Mouse (Mus musculus): ENCODE data around the gene Ube2e2. TPM values are rescaled to one million over a fixed set of nuclear protein-coding genes. Genes with fewer than 3 reads are reported as not detected.
A peak's percentile ranks its signal among the peaks of the same experiment; 100 is the strongest.
"Not testable (repeated sequence)": the region's sequence is repeated elsewhere in the genome, so short reads cannot be mapped to it uniquely, and the experiment has no call there.

Ube2e2 gene
- polyA plus RNA-seq, 1 experiment from 2014 or later: 53.1 TPM

GRCm38 (mm10) chr14:18715529-18715928, 178.5 kb downstream of the Ube2e2 start:
- H3K27me3 ChIP-seq (ENCODE audit: control insufficient read depth, insufficient read depth, low read length): no peaks in the 10 kb centered on the region
- ATAC-seq (ENCODE audit: low FRiP score, low TSS enrichment): no peak
- H3K36me3 ChIP-seq (ENCODE audit: control insufficient read depth, insufficient read depth, low read length): no peaks in the 10 kb centered on the region
- no peaks in the 10 kb centered on the region for H3K4me1 ChIP-seq (ENCODE audit: control insufficient read depth, insufficient read depth, low read length)
- H3K9ac ChIP-seq (ENCODE audit: low read depth, low read length): no peak overlapping the region
- H3K9me3 ChIP-seq (ENCODE audit: control insufficient read depth, low read length): peaks cover 5% of the 10 kb centered on the region; the same call in 1 of the 2 replicates
- H3K4me3 ChIP-seq (ENCODE audit: low read length): no peak overlapping the region
- no peak overlapping the region for H3K27ac ChIP-seq (ENCODE audit: low read depth, low read length)
- 83% methylated on average over 1 of the region's 1 CpGs for WGBS
- no peak overlapping the region for H3K4me2 ChIP-seq (replicated peaks; ENCODE audit: low read depth, low read length)

- H3K27ac ChIP-seq (ENCODE audit: low read depth, low read length): no peak overlapping the region
- H3K9me3 ChIP-seq (ENCODE audit: control insufficient read depth, low read length): no peaks in the 10 kb centered on the region
- H3K36me3 ChIP-seq (ENCODE audit: control insufficient read depth, insufficient read depth, low read length): no peaks in the 10 kb centered on the region
- H3K9ac ChIP-seq (ENCODE audit: low read depth, low read length): no peak overlapping the region
- no peak overlapping the region for H3K4me3 ChIP-seq (ENCODE audit: low read length)
- ATAC-seq (ENCODE audit: low FRiP score, low TSS enrichment): no peak
- no peaks in the 10 kb centered on the region for H3K27me3 ChIP-seq (ENCODE audit: control insufficient read depth, insufficient read depth, low read length)
- no peaks in the 10 kb centered on the region for H3K4me1 ChIP-seq (ENCODE audit: control insufficient read depth, insufficient read depth, low read length)
- WGBS: 85% methylated on average over 4 of the region's 4 CpGs
- no peak overlapping the region for H3K4me2 ChIP-seq (replicated peaks; ENCODE audit: low read depth, low read length)
Measured at GRCm38 (mm10) chr14:18697662-18698225, 196.3 kb downstream of the Ube2e2 start.

GRCm38 (mm10) chr14:18696418-18696817, 197.6 kb downstream of the Ube2e2 start:
- ATAC-seq (ENCODE audit: low FRiP score, low TSS enrichment); H3K9ac ChIP-seq (ENCODE audit: low read depth, low read length); H3K9me3 ChIP-seq (ENCODE audit: control insufficient read depth, low read length); H3K4me1 ChIP-seq (ENCODE audit: control insufficient read depth, insufficient read depth, low read length); H3K4me2 ChIP-seq (replicated peaks; ENCODE audit: low read depth, low read length); H3K36me3 ChIP-seq (ENCODE audit: control insufficient read depth, insufficient read depth, low read length); H3K27me3 ChIP-seq (ENCODE audit: control insufficient read depth, insufficient read depth, low read length); H3K27ac ChIP-seq (ENCODE audit: low read depth, low read length); H3K4me3 ChIP-seq (ENCODE audit: low read length): not testable (repeated sequence)

GRCm38 (mm10) chr14:18678121-18678836, 215.8 kb downstream of the Ube2e2 start:
- WGBS: 62% methylated on average over 3 of the region's 3 CpGs
- no peak overlapping the region for H3K27ac ChIP-seq (ENCODE audit: low read depth, low read length)
- H3K4me1 ChIP-seq (ENCODE audit: control insufficient read depth, insufficient read depth, low read length): no peaks in the 10 kb centered on the region
- H3K27me3 ChIP-seq (ENCODE audit: control insufficient read depth, insufficient read depth, low read length): no peaks in the 10 kb centered on the region
- ATAC-seq (ENCODE audit: low FRiP score, low TSS enrichment): no peak
- H3K4me3 ChIP-seq (ENCODE audit: low read length): no peak overlapping the region
- H3K36me3 ChIP-seq (ENCODE audit: control insufficient read depth, insufficient read depth, low read length): no peaks in the 10 kb centered on the region
- H3K9ac ChIP-seq (ENCODE audit: low read depth, low read length): no peak overlapping the region
- no peaks in the 10 kb centered on the region for H3K9me3 ChIP-seq (ENCODE audit: control insufficient read depth, low read length)
- H3K4me2 ChIP-seq (replicated peaks; ENCODE audit: low read depth, low read length): no peak overlapping the region

- Histone ChIP-seq H3K4me2 (replicated peaks; ENCODE audit: low read depth, low read length) (no peak overlapping the region), H3K27me3 (ENCODE audit: control insufficient read depth, insufficient read depth, low read length) (no peaks in the 10 kb centered on the region), H3K9ac (ENCODE audit: low read depth, low read length) (no peak overlapping the region), H3K27ac (ENCODE audit: low read depth, low read length) (no peak overlapping the region), H3K4me3 (ENCODE audit: low read length) (no peak overlapping the region), H3K4me1 (ENCODE audit: control insufficient read depth, insufficient read depth, low read length) (no peaks in the 10 kb centered on the region), H3K36me3 (ENCODE audit: control insufficient read depth, insufficient read depth, low read length) (no peaks in the 10 kb centered on the region), H3K9me3 (ENCODE audit: control insufficient read depth, low read length) (no peaks in the 10 kb centered on the region)
- ATAC-seq (ENCODE audit: low FRiP score, low TSS enrichment): no peak
- WGBS: 93% methylated on average over 8 of the region's 8 CpGs
Measured at GRCm38 (mm10) chr14:18670712-18671111, 223.4 kb downstream of the Ube2e2 start.

GRCm38 (mm10) chr14:18669301-18669935, 224.6 kb downstream of the Ube2e2 start:
- Histone ChIP-seq H3K4me1 (ENCODE audit: control insufficient read depth, insufficient read depth, low read length) (no peaks in the 10 kb centered on the region), H3K9me3 (ENCODE audit: control insufficient read depth, low read length) (no peaks in the 10 kb centered on the region), H3K27ac (ENCODE audit: low read depth, low read length) (no peak overlapping the region), H3K27me3 (ENCODE audit: control insufficient read depth, insufficient read depth, low read length) (no peaks in the 10 kb centered on the region), H3K4me2 (replicated peaks; ENCODE audit: low read depth, low read length) (no peak overlapping the region), H3K9ac (ENCODE audit: low read depth, low read length) (no peak overlapping the region), H3K4me3 (ENCODE audit: low read length) (no peak overlapping the region), H3K36me3 (ENCODE audit: control insufficient read depth, insufficient read depth, low read length) (no peaks in the 10 kb centered on the region)
- WGBS: 69% methylated on average over 2 of the region's 2 CpGs
- ATAC-seq (ENCODE audit: low FRiP score, low TSS enrichment): peak; percentile 81; the same call in 1 of the 2 replicates

GRCm38 (mm10) chr14:18668309-18668708, 225.8 kb downstream of the Ube2e2 start:
- H3K27ac ChIP-seq (ENCODE audit: low read depth, low read length); H3K9ac ChIP-seq (ENCODE audit: low read depth, low read length); H3K4me2 ChIP-seq (replicated peaks; ENCODE audit: low read depth, low read length); H3K27me3 ChIP-seq (ENCODE audit: control insufficient read depth, insufficient read depth, low read length); H3K4me1 ChIP-seq (ENCODE audit: control insufficient read depth, insufficient read depth, low read length); H3K36me3 ChIP-seq (ENCODE audit: control insufficient read depth, insufficient read depth, low read length); H3K9me3 ChIP-seq (ENCODE audit: control insufficient read depth, low read length); ATAC-seq (ENCODE audit: low FRiP score, low TSS enrichment); H3K4me3 ChIP-seq (ENCODE audit: low read length): not testable (repeated sequence)
- 98% methylated on average over 4 of the region's 4 CpGs for WGBS

- no peak overlapping the region for H3K9ac ChIP-seq (ENCODE audit: low read depth, low read length)
- 97% methylated on average over 2 of the region's 2 CpGs for WGBS
Measured at GRCm38 (mm10) chr14:18667755-18668154, 226.3 kb downstream of the Ube2e2 start.

GRCm38 (mm10) chr14:18666251-18666650, 227.8 kb downstream of the Ube2e2 start:
- ATAC-seq (ENCODE audit: low FRiP score, low TSS enrichment): no peak
- Histone ChIP-seq H3K9ac (ENCODE audit: low read depth, low read length) (no peak overlapping the region), H3K9me3 (ENCODE audit: control insufficient read depth, low read length) (peaks cover 10% of the 10 kb centered on the region), H3K4me2 (replicated peaks; ENCODE audit: low read depth, low read length) (no peak overlapping the region), H3K4me1 (ENCODE audit: control insufficient read depth, insufficient read depth, low read length) (no peaks in the 10 kb centered on the region), H3K27me3 (ENCODE audit: control insufficient read depth, insufficient read depth, low read length) (no peaks in the 10 kb centered on the region), H3K36me3 (ENCODE audit: control insufficient read depth, insufficient read depth, low read length) (no peaks in the 10 kb centered on the region), H3K4me3 (ENCODE audit: low read length) (no peak overlapping the region), H3K27ac (ENCODE audit: low read depth, low read length) (no peak overlapping the region)
- 73% methylated on average over 1 of the region's 1 CpGs for WGBS

More at GRCm38 (mm10) chr14:18667755-18668154, 226.3 kb downstream of the Ube2e2 start:
- H3K36me3 ChIP-seq (ENCODE audit: control insufficient read depth, insufficient read depth, low read length): no peaks in the 10 kb centered on the region
- H3K4me1 ChIP-seq (ENCODE audit: control insufficient read depth, insufficient read depth, low read length): no peaks in the 10 kb centered on the region
- no peaks in the 10 kb centered on the region for H3K27me3 ChIP-seq (ENCODE audit: control insufficient read depth, insufficient read depth, low read length)
- H3K4me3 ChIP-seq (ENCODE audit: low read length): no peak overlapping the region
- no peak overlapping the region for H3K4me2 ChIP-seq (replicated peaks; ENCODE audit: low read depth, low read length)
- H3K9me3 ChIP-seq (ENCODE audit: control insufficient read depth, low read length): no peaks in the 10 kb centered on the region
- no peak for ATAC-seq (ENCODE audit: low FRiP score, low TSS enrichment)
- H3K27ac ChIP-seq (ENCODE audit: low read depth, low read length): no peak overlapping the region

Measured in kidney, embryonic 14.5 days (tissue).